ENCODE assay signal across 8 mouse cellular contexts in genomic region chr11:70021264-70022132, GRCm38 (mm10). TPM values are rescaled to one million over a fixed set of nuclear protein-coding genes. Genes with fewer than 3 reads are reported as not detected.
DNase-seq lines count a peak whose midpoint lies in the region; ATAC-seq and TF ChIP-seq lines count a peak whose summit lies in the region.

No protein-coding gene starts in this region.

- H3K4me3 ChIP-seq in hindbrain, postnatal 0 days (ENCODE audit: low read length), result peak overlapping the region; percentile 80
- H3K4me3 ChIP-seq in left cerebral cortex, adult 2 months, result peak overlapping the region; percentile 74

- DNase-seq in WW6 (ENCODE audit: low read depth, low spot score), result peak; percentile 99
- peak; percentile 98 for DNase-seq in cerebellum, postnatal 4 days (ENCODE audit: low spot score in 2 of 2)
- peak; percentile 99 for DNase-seq in gastrocnemius, adult 18-20 months (ENCODE audit: low spot score)
- DNase-seq in hindbrain, postnatal 0 days (ENCODE audit: low spot score), result peak; percentile 100
- peak; percentile 92 to 94 for DNase-seq in left cerebral cortex, adult 2 months (ENCODE audit: extremely low spot score in 1 of 2, low spot score in 2 of 2)
- DNase-seq in right cerebral cortex, adult 2 months (ENCODE audit: low spot score in 2 of 2), result peak; percentile 95 to 96
- peak; percentile 98 for DNase-seq in urinary bladder, postnatal 14 days (ENCODE audit: low spot score)

- peak; percentile 48 for TF ChIP-seq CTCF in hindbrain, postnatal 0 days (IDR thresholded peaks at IDR 0.05; ENCODE audit: low read depth)
- TF ChIP-seq CTCF in left cerebral cortex, adult 2 months (IDR thresholded peaks at IDR 0.05), result no peak; the same call in 1 of the 2 replicates

- peak overlapping the region; percentile 34 for H3K9ac ChIP-seq in hindbrain, postnatal 0 days (replicated peaks; ENCODE audit: low read length)

- peaks cover 47% of the 10 kb centered on the region for H3K4me1 ChIP-seq in hindbrain, postnatal 0 days (ENCODE audit: insufficient read depth, low read length)

- peak overlapping the region; percentile 90 for H3K4me2 ChIP-seq in hindbrain, postnatal 0 days (ENCODE audit: low read depth, low read length)

- peak; percentile 90 for ATAC-seq in hindbrain, postnatal 0 days
- peak; percentile 86 for ATAC-seq in megakaryocyte, adult 5-6 weeks (ENCODE audit: poor library complexity, severe bottlenecking)

- no peaks in the 10 kb centered on the region for H3K36me3 ChIP-seq in hindbrain, postnatal 0 days (ENCODE audit: insufficient read depth, low read length)

- no peaks in the 10 kb centered on the region for H3K9me3 ChIP-seq in hindbrain, postnatal 0 days (ENCODE audit: low read length)

- H3K27me3 ChIP-seq in hindbrain, postnatal 0 days (ENCODE audit: insufficient read depth, low read length), result no peaks in the 10 kb centered on the region

- under 1% methylated on average over 40 of the region's 40 CpGs for WGBS in hindbrain, postnatal 0 days

- intact Hi-C loops in left cerebral cortex, adult 2 months (cut with DNase I), result no loop called here

- peak overlapping the region; percentile 95 for H3K27ac ChIP-seq in hindbrain, postnatal 0 days
- H3K27ac ChIP-seq in left cerebral cortex, adult 2 months, result peak overlapping the region; percentile 79

RNA-seq across cellular contexts. Expression of gene Dlg4, which starts 4.8 kb away (rescaled TPM):
- 1 to 10 TPM; 3.4 to 5.3 TPM for total RNA-seq in gastrocnemius, adult 18-20 months (2021)
- total RNA-seq in hindbrain, postnatal 0 days (2014; rRNA removed), result 209 and 225 TPM in 2 replicates
- polyA plus RNA-seq in hindbrain, postnatal 0 days (2015; fragmentation: Nextera tagmentation; extraction: Ambion mirVana), result 18.8 and 22.4 TPM in 2 replicates
- 100 to 1,000 TPM; 818 to 875 TPM for total RNA-seq in left cerebral cortex, adult 2 months (2021)
- 5.2 and 10.1 TPM in 2 replicates for total RNA-seq in megakaryocyte, adult 5-6 weeks (2015)
- total RNA-seq in megakaryocyte, adult 5-6 weeks (2017), result 1.3 and 3.7 TPM in 2 replicates

RNA-seq across cellular contexts. Expression of gene Acadvl, which starts 6.3 kb away (rescaled TPM):
- total RNA-seq in gastrocnemius, adult 18-20 months (2021), result 100 to 1,000 TPM; 319 to 378 TPM
- total RNA-seq in hindbrain, postnatal 0 days (2014; rRNA removed), result 44.4 and 47.2 TPM in 2 replicates
- polyA plus RNA-seq in hindbrain, postnatal 0 days (2015; fragmentation: Nextera tagmentation; extraction: Ambion mirVana), result 65.2 and 75.2 TPM in 2 replicates
- 10 to 100 TPM; 59.4 to 62.5 TPM for total RNA-seq in left cerebral cortex, adult 2 months (2021)
- 32.7 and 35.0 TPM in 2 replicates for total RNA-seq in megakaryocyte, adult 5-6 weeks (2015)
- 31.7 and 37.0 TPM in 2 replicates for total RNA-seq in megakaryocyte, adult 5-6 weeks (2017)

RNA-seq across cellular contexts. Expression of gene Dvl2, which starts 21.1 kb away (rescaled TPM):
- 1 to 10 TPM; 3.5 to 4.3 TPM for total RNA-seq in gastrocnemius, adult 18-20 months (2021)
- total RNA-seq in hindbrain, postnatal 0 days (2014; rRNA removed), result 20.9 and 37.3 TPM in 2 replicates
- 18.1 and 19.3 TPM in 2 replicates for polyA plus RNA-seq in hindbrain, postnatal 0 days (2015; fragmentation: Nextera tagmentation; extraction: Ambion mirVana)
- total RNA-seq in left cerebral cortex, adult 2 months (2021), result 10 to 100 TPM; 32.6 to 32.9 TPM
- total RNA-seq in megakaryocyte, adult 5-6 weeks (2015), result 7.9 and 9.3 TPM in 2 replicates
- 12.7 and 16.9 TPM in 2 replicates for total RNA-seq in megakaryocyte, adult 5-6 weeks (2017)

RNA-seq across cellular contexts. Expression of gene Phf23, which starts 25.9 kb away (rescaled TPM):
- 10 to 100 TPM; 18.0 to 19.2 TPM for total RNA-seq in gastrocnemius, adult 18-20 months (2021)
- 34.3 and 47.9 TPM in 2 replicates for total RNA-seq in hindbrain, postnatal 0 days (2014; rRNA removed)
- polyA plus RNA-seq in hindbrain, postnatal 0 days (2015; fragmentation: Nextera tagmentation; extraction: Ambion mirVana), result 44.0 and 46.0 TPM in 2 replicates
- 10 to 100 TPM; 44.3 to 48.9 TPM for total RNA-seq in left cerebral cortex, adult 2 months (2021)
- 34.0 and 37.0 TPM in 2 replicates for total RNA-seq in megakaryocyte, adult 5-6 weeks (2015)
- 42.5 and 45.8 TPM in 2 replicates for total RNA-seq in megakaryocyte, adult 5-6 weeks (2017)

RNA-seq across cellular contexts. Expression of gene Gabarap, which starts 30.6 kb away (rescaled TPM):
- total RNA-seq in gastrocnemius, adult 18-20 months (2021), result 100 to 1,000 TPM; 211 to 222 TPM
- total RNA-seq in hindbrain, postnatal 0 days (2014; rRNA removed), result 175 and 209 TPM in 2 replicates
- polyA plus RNA-seq in hindbrain, postnatal 0 days (2015; fragmentation: Nextera tagmentation; extraction: Ambion mirVana), result 548 and 563 TPM in 2 replicates
- 100 to 1,000 TPM; 209 to 215 TPM for total RNA-seq in left cerebral cortex, adult 2 months (2021)
- total RNA-seq in megakaryocyte, adult 5-6 weeks (2015), result 843 and 872 TPM in 2 replicates
- total RNA-seq in megakaryocyte, adult 5-6 weeks (2017), result 599 and 651 TPM in 2 replicates

Comparison
In these comparisons a context has a peak if more than half of its experiments do, and no peak if none do; other contexts are left out.
1. Peak in every context shown above with its lines: DNase-seq, ATAC-seq, H3K4me3 ChIP-seq and H3K27ac ChIP-seq.
2. RNA of gene Dlg4, which starts 4.8 kb away (total RNA-seq): 818 to 875 TPM in left cerebral cortex, adult 2 months and 209 to 225 TPM in hindbrain, postnatal 0 days; 3.4 to 5.3 TPM in gastrocnemius, adult 18-20 months and 1.3 to 10.1 TPM in megakaryocyte, adult 5-6 weeks; every median in the first group is over 10 times any median in the second.